Mouse (Mus musculus): ENCODE measurements around the gene Rfc5.
"Not testable (repeated sequence)": the region's sequence is repeated elsewhere in the genome, so short reads cannot be mapped to it uniquely, and the experiment has no call there.

The Rfc5 gene

DNA sequence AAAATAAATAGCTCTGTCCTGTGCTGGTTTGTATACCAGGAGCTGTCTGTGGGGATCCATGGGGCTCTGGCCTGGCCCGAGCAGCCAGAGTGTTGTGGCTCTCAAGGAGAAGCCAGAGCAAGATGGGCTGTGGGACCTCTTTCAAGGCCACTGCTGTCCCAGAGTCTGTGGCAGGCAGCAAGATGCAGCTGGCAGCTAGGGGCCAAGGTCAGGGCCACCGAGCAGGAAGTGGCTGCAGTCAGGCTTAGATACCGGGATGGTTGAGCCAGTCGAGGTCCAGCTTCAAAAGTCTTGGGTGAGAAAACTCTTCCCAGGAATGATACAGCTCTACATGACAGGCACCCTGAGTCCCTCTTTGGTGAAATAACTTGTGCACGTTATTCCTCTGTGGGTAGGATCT is 41.8 kb downstream of the Rfc5 start:
- DNase-seq, result no peak

DNA sequence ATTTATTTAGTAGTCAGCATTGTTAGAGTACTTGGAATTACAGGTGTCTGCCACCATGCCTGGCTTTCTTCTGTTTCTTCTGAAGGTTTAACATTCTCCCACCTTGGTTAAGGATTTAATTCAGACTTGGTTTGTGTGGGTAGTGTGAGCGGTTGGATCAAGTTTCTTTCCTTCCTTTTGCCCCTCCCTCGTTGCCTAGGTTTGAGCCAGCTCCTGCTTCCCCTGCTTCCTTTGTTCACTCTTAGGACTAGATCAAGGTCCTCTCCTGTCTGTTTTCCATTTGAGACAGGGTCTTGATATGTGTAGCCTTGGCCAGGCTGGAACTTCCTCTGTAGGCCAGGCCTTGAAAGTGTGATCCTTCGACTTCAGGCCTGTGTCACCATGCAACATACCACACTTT is 42.6 kb downstream of the Rfc5 start:
- DNase-seq, result no peak

DNA sequence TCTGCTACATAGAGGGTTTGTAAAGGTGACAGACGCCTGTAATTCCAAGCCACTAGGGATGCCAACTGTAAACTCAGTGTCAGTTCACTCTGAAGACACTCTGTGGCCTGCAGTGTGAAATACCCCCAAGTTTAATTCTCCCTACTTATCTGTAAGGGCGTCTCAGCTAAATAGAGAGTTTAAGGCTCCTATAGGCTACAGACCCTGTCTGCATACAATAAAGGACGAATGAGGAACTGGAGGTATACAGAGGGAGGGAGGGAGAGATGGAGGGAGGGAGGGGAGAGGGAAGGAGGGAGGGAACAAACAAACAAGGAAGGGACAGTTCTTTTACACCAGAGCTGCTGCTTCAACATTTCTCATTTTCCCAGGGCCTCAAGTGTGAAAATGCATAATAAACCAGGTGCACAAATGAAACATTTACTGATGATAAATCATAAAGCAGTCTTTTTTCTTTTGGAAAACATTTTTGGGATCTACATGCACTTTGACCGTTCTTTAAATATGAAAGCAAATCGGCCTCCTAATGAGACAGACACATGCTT is 43.3 kb downstream of the Rfc5 start:
- no peak for DNase-seq

DNA sequence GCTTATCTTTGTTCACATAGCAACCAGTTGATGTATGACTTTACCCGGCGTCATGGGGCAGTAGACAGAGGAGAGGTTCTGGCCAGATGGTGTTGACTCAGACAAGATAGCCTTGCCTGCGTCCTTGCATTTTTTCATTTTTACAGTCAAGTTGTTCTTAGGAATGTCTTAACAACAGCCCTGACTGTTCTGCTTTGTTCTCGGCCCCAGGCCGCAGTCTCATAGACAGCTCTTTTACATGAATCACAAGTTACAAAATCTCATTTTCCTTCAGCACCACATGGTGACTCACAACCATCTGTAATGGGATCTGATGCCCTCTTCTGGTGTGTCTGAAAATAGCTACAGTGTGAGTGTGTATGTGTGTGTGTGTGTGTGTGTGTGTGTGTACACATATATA is 44.4 kb downstream of the Rfc5 start:
- not testable (repeated sequence) for DNase-seq

DNA sequence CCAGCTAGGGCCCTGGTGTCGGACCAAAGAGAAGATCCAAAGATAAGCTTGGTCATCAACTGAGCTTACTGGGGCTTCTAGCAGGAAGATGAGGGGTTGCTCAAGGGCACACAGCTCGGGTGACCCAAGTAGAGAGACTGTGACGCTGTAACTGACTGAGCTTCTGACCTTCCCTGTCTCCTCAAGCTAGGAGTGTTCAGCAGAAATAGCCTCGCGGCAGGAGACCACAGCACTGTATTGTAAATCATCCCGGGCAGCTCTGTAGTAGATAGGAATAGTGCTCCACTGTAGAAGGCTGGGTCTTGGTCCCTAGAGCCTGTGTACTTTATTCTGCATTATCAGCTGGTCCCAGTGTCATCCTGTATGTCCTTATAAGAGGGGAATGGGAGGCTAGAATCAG is 47.0 kb downstream of the Rfc5 start:
- no peak for DNase-seq

DNA sequence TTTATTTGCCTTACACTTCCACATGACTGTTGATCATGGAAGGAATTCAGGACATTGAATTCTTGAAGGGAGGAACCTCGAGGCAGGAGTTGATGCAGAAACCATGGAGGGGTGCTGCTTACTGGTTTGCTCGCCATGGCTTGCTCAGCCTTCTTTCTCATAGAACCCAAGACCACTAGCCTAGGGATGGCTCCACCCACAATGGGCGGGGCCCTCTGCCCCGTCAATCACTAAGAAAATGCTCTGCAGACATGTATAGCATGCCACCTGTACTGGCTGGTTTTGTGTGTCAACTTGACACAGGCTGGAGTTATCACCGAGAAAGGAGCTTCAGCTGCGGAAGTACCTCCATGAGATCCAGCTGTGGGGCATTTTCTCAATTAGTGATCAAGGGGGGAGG is 48.8 kb downstream of the Rfc5 start:
- DNase-seq, result no peak

DNA sequence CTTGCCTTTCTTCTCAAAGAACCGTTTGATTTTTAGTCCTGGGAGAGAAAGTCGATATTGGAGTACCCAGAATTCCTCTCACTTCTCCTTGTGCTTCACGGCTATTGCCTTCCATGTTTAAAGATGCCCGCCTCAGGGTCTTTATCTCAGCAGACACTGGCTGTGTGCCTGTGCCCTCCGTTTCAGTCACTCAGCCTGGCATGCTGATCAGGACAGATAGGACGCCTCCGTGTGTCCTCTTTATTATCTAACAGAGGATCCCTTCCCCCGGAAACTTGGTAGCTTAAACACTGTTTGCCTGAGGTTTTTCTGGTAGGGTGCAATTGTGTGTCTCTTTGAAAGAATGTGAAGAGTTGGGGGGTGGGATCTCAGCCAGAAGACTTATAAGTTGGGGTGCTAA is 50.3 kb downstream of the Rfc5 start:
- DNase-seq, result no peak

DNA sequence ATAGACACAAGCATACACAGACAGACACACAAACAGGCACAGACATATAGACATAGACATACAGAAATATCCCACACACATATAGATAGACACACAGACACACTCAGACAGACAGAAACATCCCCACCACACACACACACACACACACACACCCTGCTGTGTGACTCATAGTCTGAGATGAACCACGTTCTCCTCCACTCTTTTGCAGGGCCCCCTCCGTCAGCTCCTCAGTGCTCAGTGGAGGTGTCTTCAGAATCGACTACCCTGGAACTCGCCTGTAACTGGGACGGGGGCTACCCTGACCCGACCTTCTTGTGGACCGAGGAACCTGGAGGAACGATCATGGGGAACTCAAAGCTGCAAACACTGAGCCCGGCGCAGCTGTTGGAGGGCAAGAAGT is 50.8 kb downstream of the Rfc5 start:
- DNase-seq, result no peak

DNA sequence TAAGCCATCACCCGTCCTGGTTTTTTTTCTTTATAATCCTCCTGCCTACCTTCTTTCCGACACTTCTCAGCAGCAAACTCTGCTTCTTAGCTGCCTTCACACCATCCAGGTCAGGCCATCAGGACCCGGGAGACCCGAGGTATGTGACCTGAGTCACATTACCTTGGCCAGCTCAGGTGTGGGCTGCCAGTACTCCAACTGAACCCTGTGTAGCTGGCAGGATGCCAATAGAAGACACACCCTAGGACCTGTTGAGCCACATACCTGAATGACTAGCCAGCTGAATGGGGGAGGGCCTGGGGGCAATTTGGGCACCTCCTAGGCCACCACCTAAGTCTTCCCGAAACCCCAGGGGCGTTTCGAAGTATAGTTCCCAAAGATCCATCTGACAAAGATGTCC is 58.4 kb downstream of the Rfc5 start:
- no peak for DNase-seq
